Mouse (Mus musculus): ENCODE measurements around the gene Gm17018. TPM values are rescaled to one million over a fixed set of nuclear protein-coding genes. Genes with fewer than 3 reads are reported as not detected.

Gm17018 gene
- 93.2 and 93.8 TPM in 2 replicates for polyA plus RNA-seq (2015; fragmentation: Nextera tagmentation; extraction: Ambion mirVana)

DNA sequence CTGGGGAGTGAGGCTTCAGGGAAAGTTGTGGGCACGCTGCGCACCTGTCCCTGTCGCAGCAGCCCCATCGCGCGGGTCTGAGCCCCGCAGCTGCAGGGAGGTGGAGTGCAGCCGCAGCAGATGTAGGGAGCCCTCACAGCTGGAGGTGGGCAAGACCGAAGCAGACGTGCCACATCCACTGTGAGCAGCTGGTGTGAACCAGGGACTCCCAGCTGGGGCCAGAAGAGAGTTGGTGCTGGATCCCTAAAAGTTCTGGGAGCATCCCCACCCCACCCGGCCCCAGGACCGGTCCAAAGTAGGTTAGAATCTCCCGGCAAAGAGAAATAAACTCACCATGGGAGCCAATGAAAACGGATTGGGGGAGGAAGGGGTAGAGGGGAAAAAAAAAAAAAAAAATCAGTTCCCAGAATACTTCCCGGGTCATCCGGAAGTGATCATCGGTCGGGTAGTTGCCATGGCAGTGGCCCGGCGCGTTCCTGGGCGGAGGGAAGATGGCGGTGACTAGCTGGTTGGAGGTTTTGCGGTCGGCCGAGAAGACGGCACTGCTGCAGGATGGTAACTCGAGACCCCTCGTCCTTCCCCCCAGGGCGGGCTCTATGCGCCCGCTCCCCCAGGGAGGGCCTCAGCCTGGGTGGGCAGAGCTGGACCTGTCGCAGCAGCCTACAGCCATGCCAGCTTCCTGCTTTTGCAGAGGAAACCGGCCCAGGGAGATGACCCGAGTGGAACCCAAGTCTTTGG lies at the start of gene Gm17018, which contains the start of gene Poll:
Gene Gm17018 (plus strand): TSS at position 463 of the 738 bp plus-strand sequence.
Gene Poll (minus strand): TSS at position 379 of the 738 bp plus-strand sequence.

Other genes with a start within 250 kb of the Gm17018 start
- 45.8 and 50.3 TPM in 2 replicates for gene Btrc, start 196.9 kb upstream of the Gm17018 start, polyA plus RNA-seq (2015; fragmentation: Nextera tagmentation; extraction: Ambion mirVana)
- gene Poll, start 84 bp upstream of the Gm17018 start, polyA plus RNA-seq (2015; fragmentation: Nextera tagmentation; extraction: Ambion mirVana): 8.9 and 10.8 TPM in 2 replicates
- gene Fbxw4, start 99.7 kb downstream of the Gm17018 start, polyA plus RNA-seq (2015; fragmentation: Nextera tagmentation; extraction: Ambion mirVana): 8.0 and 8.9 TPM in 2 replicates
- gene Fgf8, start 182.3 kb downstream of the Gm17018 start, polyA plus RNA-seq (2015; fragmentation: Nextera tagmentation; extraction: Ambion mirVana): not detected in 2 replicates
- 8.0 and 8.5 TPM in 2 replicates for gene Npm3, start 189.0 kb downstream of the Gm17018 start, polyA plus RNA-seq (2015; fragmentation: Nextera tagmentation; extraction: Ambion mirVana)
- 55.1 and 56.3 TPM in 2 replicates for gene Mgea5, start 223.2 kb downstream of the Gm17018 start, polyA plus RNA-seq (2015; fragmentation: Nextera tagmentation; extraction: Ambion mirVana)